Mouse (Mus musculus) mesoderm, embryonic 11.5 days (tissue): ENCODE measurements around the gene D8Ertd738e.

Source experiments
- DNase-seq: peaks from one replicate; pipeline ENCODE4 v3.0.0-alpha.2; 2012; ENCODE audit warnings: low read depth, low spot score

Gene D8Ertd738e

DNA sequence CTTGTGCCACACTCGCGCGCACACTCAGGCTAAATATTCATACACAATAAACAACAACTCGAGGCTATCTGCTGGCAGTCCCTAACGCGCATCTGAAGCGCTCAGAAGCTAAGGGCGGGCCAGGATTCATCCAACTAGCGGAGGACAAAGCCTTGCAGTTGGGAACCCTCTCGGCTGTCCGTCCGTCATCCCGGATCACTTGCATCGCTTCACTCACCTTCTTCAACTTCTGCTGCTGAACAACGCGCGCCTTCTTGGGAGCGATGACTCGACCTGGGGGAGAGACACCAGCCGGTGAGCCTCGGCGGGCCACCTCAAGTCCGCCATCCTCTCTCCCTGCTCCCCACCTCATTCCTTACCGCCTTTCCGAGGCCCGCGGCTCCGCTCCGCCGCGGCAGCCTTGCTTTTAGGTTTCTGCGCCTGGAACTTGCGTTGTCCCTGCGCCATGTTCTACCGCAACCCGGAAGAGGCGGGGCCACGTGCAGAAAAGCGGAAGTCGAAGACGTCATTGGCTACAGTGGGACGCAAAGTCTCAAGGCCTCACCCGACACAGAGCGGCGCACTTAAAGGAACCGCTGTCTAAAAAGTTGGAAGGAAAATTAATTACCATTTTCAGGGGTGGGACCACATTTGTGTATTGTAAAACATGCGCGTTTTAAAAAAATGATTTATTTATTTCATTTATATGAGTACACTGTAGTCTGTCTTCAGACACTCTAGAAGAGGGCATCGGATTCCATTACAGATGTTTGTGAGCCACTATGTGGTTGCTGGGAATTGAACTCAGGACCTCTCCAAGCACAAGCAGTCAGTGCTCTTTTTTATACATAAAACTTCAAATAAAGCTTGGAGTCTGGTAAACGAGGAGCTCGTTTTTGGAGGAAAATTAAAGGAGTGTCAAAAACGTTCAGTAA, at the start of gene D8Ertd738e:
Gene D8Ertd738e, minus strand, starts transcription at position 463 of the 914 bp plus-strand sequence.
- peak; percentile 93 for DNase-seq

GRCm38 (mm10) chr8:84297029-84297785, 47.7 kb upstream of the D8Ertd738e start:
- no peak for DNase-seq

GRCm38 (mm10) chr8:84291688-84292087, 42.2 kb upstream of the D8Ertd738e start:
- peak; percentile 76 for DNase-seq

DNA sequence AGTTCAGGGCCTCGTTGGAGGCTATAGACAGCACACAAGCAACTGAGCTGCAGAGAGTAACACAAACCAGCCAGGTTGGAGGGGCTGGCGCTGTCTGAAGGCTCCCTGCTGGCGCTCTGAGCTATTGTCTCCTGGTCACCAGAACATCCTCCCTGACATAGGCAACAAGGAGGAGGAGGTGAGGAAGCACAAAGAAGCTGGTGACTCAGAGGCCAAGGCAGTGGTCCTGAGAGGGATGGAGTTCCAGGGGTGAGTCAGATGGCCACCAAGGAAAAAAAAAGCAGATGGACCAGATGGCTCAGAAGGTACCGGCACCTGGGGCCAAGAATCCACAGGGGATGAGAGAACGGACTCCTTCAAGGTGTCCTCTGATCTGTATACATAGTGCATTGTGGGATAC, 41.6 kb upstream of the D8Ertd738e start:
- no peak for DNase-seq

DNA sequence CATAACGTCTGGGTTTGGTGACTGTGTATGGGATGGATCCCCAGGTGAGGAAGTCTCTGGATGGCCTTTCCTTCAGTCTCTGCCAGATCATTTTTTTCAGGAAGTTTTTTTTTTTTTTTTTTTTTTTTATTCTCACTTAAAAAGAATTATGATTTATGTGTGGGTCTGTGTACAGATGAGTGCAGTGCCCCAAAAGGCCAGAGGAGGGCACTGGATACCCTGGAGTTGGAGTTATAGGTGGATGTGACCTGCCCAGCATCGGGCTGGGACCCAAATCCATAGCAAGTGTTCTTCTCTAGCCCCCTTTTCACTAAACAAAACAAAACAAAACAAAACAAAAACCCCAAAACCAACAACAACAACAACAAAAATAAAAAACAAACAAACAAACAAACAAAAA, 39.4 kb upstream of the D8Ertd738e start:
- DNase-seq = peak; percentile 58

GRCm38 (mm10) chr8:84285665-84286064, 36.1 kb upstream of the D8Ertd738e start:
- peak; percentile 62 for DNase-seq

DNA sequence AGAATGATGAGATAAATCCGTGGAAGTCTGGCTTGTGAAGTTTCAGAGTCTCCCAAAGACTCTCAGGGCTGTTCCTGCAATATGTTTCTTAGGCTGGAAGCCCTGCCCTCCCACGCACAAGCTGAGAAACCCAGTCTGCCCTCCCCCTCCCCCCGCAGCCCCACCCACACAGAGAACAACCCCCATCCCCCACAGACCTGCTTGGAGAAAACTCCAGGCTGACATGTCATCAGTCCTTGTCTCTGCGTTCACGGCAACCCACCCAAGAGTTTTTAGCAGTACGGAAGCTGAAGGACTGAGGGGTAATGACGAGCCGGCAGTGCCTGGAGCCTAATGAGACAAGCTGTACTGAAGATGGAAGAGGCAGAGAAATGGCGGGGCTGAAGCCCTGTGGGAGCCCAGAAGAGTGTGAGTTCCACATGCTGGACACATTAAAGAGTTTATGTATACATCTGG, 35.1 kb upstream of the D8Ertd738e start:
- DNase-seq = peak; percentile 50

GRCm38 (mm10) chr8:84280777-84281176, 31.3 kb upstream of the D8Ertd738e start:
- DNase-seq = no peak

DNA sequence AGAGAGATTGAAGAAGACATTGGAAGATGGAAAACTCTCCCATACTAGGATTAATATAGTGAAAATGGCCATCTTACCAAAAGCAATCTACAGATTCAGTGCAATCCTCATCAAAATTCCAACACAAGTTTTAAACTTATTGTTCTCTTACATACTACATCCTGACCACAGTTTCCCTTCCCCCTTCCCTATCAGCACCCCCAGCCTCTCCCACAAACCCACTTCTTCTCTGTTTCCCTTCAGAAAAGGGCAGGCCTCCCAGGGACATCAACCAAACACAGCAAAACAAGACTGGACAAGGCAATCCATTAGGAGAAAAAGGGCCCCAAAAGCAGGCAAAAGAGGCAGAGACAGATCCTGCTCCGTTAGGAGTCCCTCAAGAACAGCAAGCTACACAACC, 26.9 kb upstream of the D8Ertd738e start:
- no peak for DNase-seq

DNA sequence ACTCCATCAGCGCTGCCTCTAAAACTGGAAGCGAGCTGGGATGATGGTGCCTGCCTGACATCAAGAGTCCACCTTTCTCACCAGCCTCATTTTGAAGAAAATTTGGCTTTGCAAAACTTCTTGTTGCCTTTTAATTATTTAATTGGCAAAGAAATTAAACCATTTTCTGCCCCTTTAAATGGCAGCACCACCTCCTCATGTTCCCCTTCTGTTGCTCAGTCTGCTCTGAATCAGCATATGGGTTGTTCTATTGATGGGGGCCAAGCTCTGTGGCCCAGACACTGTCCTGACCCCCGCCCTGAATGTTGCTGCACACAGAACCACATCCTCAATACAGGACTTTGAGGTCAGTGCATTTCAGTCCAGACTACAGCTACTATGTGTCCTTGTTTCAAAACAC, 24.4 kb upstream of the D8Ertd738e start:
- DNase-seq = no peak

- no peak for DNase-seq
Measured at GRCm38 (mm10) chr8:84272302-84272701, 22.8 kb upstream of the D8Ertd738e start.

DNA sequence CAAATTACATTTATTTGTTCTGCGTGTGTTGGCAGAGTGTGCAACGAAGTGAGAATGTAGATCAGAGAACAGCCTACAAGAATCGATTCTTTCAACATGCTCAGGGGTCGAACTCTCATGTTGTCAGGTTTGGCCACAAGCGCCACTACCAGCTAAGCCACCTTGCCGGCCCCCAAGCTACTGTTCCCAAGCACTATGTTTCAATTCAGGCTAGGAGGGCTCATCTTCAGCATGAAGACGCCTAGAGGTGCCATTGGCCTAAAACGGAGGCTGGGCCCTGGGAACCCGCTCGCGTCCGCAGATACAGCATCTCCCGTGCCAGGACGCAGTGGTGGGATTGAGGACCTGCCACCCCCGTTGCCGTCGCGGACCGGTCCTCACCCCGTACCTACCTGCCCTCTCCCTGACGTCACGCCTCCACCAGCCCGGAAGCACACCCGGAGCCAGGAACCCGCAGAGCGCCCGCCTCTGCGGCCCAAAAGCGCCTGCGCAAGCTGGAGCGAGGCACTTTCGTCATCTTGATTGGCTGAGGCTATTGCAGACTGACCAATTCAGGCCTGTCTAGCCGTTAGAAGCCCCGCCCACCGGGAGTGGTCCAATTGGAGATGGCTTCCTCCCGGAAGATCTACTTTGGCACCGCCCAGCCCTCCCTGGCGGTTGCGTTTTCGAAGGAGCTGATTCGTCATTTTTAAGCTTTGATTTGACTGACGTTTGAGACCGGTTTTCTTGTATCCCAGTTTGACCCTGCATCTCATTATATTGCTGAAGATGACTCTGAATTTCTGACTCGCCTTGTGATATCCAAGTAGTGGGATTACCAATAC, 20.6 kb upstream of the D8Ertd738e start, which contains the start of gene Ccdc130:
Gene Ccdc130, minus strand, starts transcription at position 431 of the 824 bp plus-strand sequence.
- DNase-seq = peak; percentile 100

- DNase-seq = no peak
Measured at GRCm38 (mm10) chr8:84261098-84261497, 11.6 kb upstream of the D8Ertd738e start.

DNA sequence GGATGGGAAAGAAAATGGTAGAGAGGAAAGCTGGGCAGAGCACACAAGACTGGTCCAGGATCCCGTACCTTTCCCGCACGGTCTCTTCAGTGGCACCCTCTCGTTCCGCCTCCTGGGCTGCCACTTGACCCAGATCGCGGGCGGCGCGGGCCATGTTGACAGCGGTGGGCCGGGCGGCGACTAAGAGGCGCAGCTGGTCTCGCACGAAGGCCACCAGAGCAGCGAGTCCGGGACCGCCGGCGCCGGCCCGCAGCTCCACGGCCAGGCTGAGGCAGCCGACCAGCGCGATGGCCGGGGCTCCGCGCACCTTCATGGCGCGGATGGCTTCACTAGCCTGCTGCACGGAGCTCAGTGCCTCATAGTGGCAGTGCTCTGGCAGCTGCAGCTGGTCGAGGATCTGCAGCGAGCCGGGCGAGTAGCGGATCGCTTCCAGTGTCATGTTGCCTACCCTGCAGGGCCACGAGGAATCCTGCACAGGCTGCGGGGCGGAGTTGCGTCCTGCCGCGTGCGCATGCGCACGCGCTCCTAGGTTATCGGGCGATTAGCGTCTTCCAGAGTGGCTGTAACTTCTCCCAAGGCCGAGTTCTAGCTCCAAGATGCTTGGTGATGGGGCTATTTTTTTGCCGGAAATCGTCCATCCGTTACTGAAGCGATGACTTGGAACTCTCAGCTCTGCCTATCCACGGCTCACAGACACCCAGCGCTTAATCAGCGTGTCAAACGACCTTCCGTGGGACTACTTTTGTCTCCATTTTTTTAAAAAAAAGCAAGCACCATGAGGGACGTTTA, 7.5 kb upstream of the D8Ertd738e start, which contains the start of gene Mri1:
Gene Mri1, minus strand, starts transcription at position 505 of the 789 bp plus-strand sequence.
- DNase-seq = peak; percentile 95

DNA sequence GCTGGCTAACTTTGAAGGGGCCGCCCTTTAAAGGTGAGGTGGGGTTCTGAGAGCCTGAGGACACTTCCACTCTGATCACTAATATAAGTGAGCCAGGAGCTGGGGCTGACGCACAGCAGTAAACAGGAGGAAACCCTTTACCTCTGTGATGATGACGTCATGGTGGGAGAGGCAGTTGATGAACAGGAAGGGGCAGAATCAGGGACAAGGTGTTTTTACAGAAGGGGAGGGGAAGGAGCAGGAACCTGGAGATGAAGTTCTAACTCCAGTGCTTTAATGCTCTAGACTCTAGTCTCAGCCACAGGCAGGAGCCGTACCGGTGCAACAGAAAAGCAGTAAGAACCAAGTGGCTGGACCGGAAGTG, 6.9 kb upstream of the D8Ertd738e start:
- peak; percentile 32 for DNase-seq

- DNase-seq = no peak
Measured at GRCm38 (mm10) chr8:84255858-84256257, 6.3 kb upstream of the D8Ertd738e start.

GRCm38 (mm10) chr8:84241821-84242220, 7.7 kb downstream of the D8Ertd738e start:
- no peak for DNase-seq

DNA sequence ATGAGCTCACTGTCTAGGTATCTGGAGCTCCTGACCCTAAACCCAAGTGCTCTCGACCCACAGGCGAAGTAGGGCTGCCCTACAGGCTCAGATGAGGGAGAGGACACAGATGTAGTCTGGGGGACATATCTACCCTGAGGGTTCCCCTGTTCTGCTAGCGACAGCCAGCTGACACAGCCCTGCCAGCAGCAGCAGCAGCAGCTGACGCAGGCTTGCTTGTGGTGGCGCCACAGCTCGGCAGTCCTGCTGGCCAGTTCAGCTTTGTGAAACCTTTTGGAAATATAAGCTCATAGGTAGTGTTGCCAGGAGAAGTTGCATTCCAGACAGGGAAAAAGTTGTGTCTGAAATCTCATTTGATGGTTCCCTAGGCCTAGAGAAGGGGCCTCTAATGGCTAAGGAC, 8.4 kb downstream of the D8Ertd738e start:
- DNase-seq = no peak

DNA sequence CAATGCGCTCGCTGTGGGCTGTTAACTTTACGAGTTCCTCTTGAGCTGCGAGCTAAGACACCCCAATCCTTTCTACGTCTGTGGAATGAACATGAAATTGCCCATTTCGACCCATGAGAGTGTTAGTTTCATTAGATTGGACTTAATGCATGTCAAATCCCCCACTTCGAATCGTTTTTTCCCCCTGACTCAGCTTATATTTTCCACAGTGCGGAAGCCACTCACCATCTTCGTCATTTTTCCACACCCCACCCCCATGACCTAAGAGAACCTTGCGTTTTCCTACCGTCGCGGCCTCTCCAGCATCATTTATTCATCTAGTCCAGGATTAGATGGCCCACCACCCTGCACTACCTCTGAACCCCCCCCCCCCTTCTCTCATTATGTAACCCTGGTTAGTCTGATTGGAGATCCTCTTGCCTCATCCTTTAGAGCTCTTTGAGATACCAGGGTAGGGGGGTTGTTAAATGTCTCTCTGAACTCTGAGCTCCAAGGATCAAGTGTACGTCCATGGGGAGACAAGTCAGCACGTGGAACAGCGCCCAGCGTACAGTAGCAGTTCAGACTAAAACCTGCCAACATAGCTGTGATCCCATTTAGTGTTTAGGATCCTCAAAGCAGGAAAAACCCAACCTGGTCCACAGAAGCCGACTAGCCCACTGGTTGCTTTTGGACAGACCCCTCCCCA, 11.8 kb downstream of the D8Ertd738e start:
- DNase-seq = no peak

DNA sequence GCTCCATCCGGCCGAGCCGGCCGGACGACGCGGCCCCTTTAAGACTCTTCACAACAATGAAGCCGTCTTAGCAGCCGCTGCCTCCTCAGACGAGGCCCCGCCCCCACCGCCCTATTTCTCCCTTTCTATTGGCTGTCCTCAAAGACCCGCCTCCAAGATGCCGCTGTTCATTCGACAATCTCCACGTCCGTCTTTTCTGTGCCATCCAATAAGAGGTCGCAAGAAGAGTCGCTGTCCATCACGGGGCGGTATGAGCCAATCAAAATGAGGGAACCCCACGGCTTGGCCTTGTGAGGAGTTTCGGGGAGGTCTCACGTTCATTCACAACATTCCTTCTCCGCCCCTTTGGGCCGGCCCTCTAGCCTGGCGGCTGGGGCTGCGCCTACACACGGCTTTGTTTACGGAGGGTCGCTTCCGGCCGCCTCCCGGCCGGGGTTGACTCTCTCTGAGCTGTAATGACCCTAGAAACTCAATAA, 12.5 kb downstream of the D8Ertd738e start, which contains the start of gene Zswim4:
Gene Zswim4, minus strand, starts transcription at position 58 of the 476 bp plus-strand sequence.
- peak; percentile 100 for DNase-seq
